Mouse (Mus musculus): ENCODE measurements around the gene Plin3. TPM values are rescaled to one million over a fixed set of nuclear protein-coding genes. Genes with fewer than 3 reads are reported as not detected.

Plin3 gene
- polyA plus RNA-seq, 1 experiment from 2014 or later, result 27.1 TPM

DNA sequence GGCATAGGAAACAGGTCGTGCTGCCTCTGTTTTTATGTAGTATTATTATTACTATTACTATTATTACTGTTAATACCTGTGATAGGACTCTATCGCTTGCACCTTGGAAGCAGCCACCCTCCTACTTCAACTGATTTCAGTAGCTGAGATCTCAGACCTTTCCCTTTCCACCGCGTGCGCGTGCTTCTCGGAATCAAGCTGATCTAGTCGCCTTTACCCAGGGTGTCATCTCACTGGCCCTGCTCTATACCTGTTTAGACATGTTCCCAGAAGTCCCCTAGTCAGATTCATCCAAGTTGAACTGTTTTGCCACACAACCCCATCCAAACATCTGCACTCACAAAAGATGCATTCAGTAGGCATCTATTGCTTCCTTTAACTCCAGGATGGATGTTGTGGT, 59.3 kb downstream of the Plin3 start:
- ATAC-seq (ENCODE audit: low read depth) (no peak), DNase-seq (no peak)
- Histone ChIP-seq H3K9ac (no peak overlapping the region), H3K27ac (no peak overlapping the region), H3K4me2 (no peak overlapping the region), H3K4me3 (replicated peaks) (no peak overlapping the region), H3K9me3 (replicated peaks) (no peaks in the 10 kb centered on the region), H3K4me1 (replicated peaks) (no peaks in the 10 kb centered on the region), H3K27me3 (no peaks in the 10 kb centered on the region), H3K36me3 (no peaks in the 10 kb centered on the region)
- 49% methylated on average over 8 of the region's 8 CpGs for WGBS (ENCODE audit: insufficient replicate concordance)

DNA sequence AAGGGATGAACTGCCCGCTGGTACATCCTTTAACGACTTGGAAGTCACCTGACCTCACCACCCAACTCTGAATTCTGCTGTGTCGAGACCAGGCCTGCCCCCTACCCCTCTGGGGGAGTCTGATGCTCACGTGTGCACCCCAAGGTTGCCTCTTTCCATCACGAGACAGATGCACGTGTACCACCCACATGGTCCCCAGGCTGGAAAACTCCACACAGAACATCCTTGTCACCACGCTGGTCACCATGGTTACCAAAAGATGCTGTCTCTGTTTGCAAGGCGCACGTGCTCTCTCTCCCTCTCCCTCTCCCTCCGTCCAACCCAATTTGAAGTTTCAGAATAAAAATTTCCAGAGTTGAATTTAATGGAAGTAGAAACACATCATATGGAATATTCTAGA, 62.7 kb downstream of the Plin3 start:
- Histone ChIP-seq H3K27ac (no peak overlapping the region), H3K36me3 (no peaks in the 10 kb centered on the region), H3K4me2 (no peak overlapping the region), H3K9me3 (replicated peaks) (no peaks in the 10 kb centered on the region), H3K9ac (no peak overlapping the region), H3K4me3 (replicated peaks) (no peak overlapping the region), H3K4me1 (replicated peaks) (peaks cover 1% of the 10 kb centered on the region; the same call in 1 of the 2 replicates), H3K27me3 (no peaks in the 10 kb centered on the region)
- DNase-seq (no peak), ATAC-seq (ENCODE audit: low read depth) (no peak)
- 51% methylated on average over 10 of the region's 10 CpGs for WGBS (ENCODE audit: insufficient replicate concordance)

MicroRNA genes within 50 kb of the gene (microRNA counts, 519-probe panel; counts per million panel counts)
- microRNA mmu-miR-7b, result 2,959 counts per million, percentile 14 among the panel's probes with 10 or more counts

Small RNA genes lying within 50 kb of the gene (microRNA-seq; reads per million reads assigned to microRNA genes)
- 37.0 reads per million, percentile 40 among the genes with 10 or more reads in this experiment for gene Mir7b

Other genes with a start within 250 kb of the Plin3 start
- 14.2 and 15.6 TPM in 2 replicates for gene Ubxn6, start 217.8 kb downstream of the Plin3 start, polyA plus RNA-seq (2015; fragmentation: Nextera tagmentation; extraction: Ambion mirVana)
- gene Hdgfl2, start 213.2 kb downstream of the Plin3 start, polyA plus RNA-seq (2015; fragmentation: Nextera tagmentation; extraction: Ambion mirVana), result 59.0 and 64.9 TPM in 2 replicates
- not detected in 2 replicates for gene Plin4, start 183.1 kb downstream of the Plin3 start, polyA plus RNA-seq (2015; fragmentation: Nextera tagmentation; extraction: Ambion mirVana)
- 0.23 and 0.32 TPM in 2 replicates for gene Plin5, start 175.3 kb downstream of the Plin3 start, polyA plus RNA-seq (2015; fragmentation: Nextera tagmentation; extraction: Ambion mirVana)
- 0.36 and 0.43 TPM in 2 replicates for gene Lrg1, start 170.9 kb downstream of the Plin3 start, polyA plus RNA-seq (2015; fragmentation: Nextera tagmentation; extraction: Ambion mirVana)
- gene Sema6b, start 152.5 kb downstream of the Plin3 start, polyA plus RNA-seq (2015; fragmentation: Nextera tagmentation; extraction: Ambion mirVana), result 0.51 and 0.55 TPM in 2 replicates
- gene Tnfaip8l1, start 130.4 kb downstream of the Plin3 start, polyA plus RNA-seq (2015; fragmentation: Nextera tagmentation; extraction: Ambion mirVana), result 2.7 and 2.9 TPM in 2 replicates
- gene Mydgf, start 109.0 kb downstream of the Plin3 start, polyA plus RNA-seq (2015; fragmentation: Nextera tagmentation; extraction: Ambion mirVana), result 59.2 and 66.7 TPM in 2 replicates
- 19.6 and 23.0 TPM in 2 replicates for gene Dpp9, start 74.0 kb downstream of the Plin3 start, polyA plus RNA-seq (2015; fragmentation: Nextera tagmentation; extraction: Ambion mirVana)
- 6.1 and 7.1 TPM in 2 replicates for gene Fem1a, start 36.1 kb downstream of the Plin3 start, polyA plus RNA-seq (2015; fragmentation: Nextera tagmentation; extraction: Ambion mirVana)
- 2.3 and 2.7 TPM in 2 replicates for gene Ticam1, start 16.1 kb downstream of the Plin3 start, polyA plus RNA-seq (2015; fragmentation: Nextera tagmentation; extraction: Ambion mirVana)
- not detected in 2 replicates for gene Arrdc5, start 7.4 kb upstream of the Plin3 start, polyA plus RNA-seq (2015; fragmentation: Nextera tagmentation; extraction: Ambion mirVana)
- 121 and 131 TPM in 2 replicates for gene Uhrf1, start 10.4 kb upstream of the Plin3 start, polyA plus RNA-seq (2015; fragmentation: Nextera tagmentation; extraction: Ambion mirVana)
- 6.1 and 7.1 TPM in 2 replicates for gene Kdm4b, start 33.2 kb upstream of the Plin3 start, polyA plus RNA-seq (2015; fragmentation: Nextera tagmentation; extraction: Ambion mirVana)
- 6.2 and 7.6 TPM in 2 replicates for gene Ptprs, start 183.6 kb upstream of the Plin3 start, polyA plus RNA-seq (2015; fragmentation: Nextera tagmentation; extraction: Ambion mirVana)
- not detected in 2 replicates for gene Znrf4, start 219.6 kb upstream of the Plin3 start, polyA plus RNA-seq (2015; fragmentation: Nextera tagmentation; extraction: Ambion mirVana)

Data from liver, embryonic 13.5 days (tissue).